Mouse (Mus musculus) embryonic facial prominence, embryonic 11.5 days (tissue): ENCODE measurements around the gene Entpd7. TPM values are rescaled to one million over a fixed set of nuclear protein-coding genes. Genes with fewer than 3 reads are reported as not detected.

Source experiments
- ATAC-seq: fragments of 200-750 bp; cut with Nextera tagmentation; replicated peaks from 2 replicates; pipeline ENCODE4 v1.8.0; 2017; ENCODE audit warnings: low read depth; ENCODE audit not compliant: insufficient number of reproducible peaks, low FRiP score, low TSS enrichment
- DNase-seq: peaks from one replicate; pipeline ENCODE4 v3.0.0-alpha.2; 2015; ENCODE audit warnings: low spot score
- H3K27ac ChIP-seq: fragments of 300-500 bp; sonication (generic); replicated peaks from 2 replicates; pipeline ENCODE4 v1.5.1; 2014; ENCODE audit warnings: mild to moderate bottlenecking, low read depth, low read length, control low read depth
- H3K27me3 ChIP-seq: fragments of 300-500 bp; sonication (generic); 2 replicates; pipeline ENCODE4 v1.6.1; 2014; ENCODE audit warnings: mild to moderate bottlenecking, low read length, moderate library complexity, mixed read lengths; ENCODE audit not compliant: control insufficient read depth, insufficient read depth
- H3K36me3 ChIP-seq: fragments of 300-500 bp; sonication (generic); replicated peaks from 2 replicates; pipeline ENCODE4 v1.6.1; 2014; ENCODE audit warnings: low read depth, mild to moderate bottlenecking, low read length, moderate library complexity, mixed read lengths; ENCODE audit not compliant: control insufficient read depth, insufficient read depth
- H3K4me1 ChIP-seq: fragments of 300-500 bp; sonication (generic); 2 replicates; pipeline ENCODE4 v1.6.1; 2014; ENCODE audit warnings: low read length, mixed read lengths; ENCODE audit not compliant: control insufficient read depth, insufficient read depth
- H3K4me2 ChIP-seq: fragments of 300-500 bp; sonication (generic); 2 replicates; pipeline ENCODE4 v1.6.1; 2014; ENCODE audit warnings: low read depth, mild to moderate bottlenecking, control low read depth, low read length, moderate library complexity
- H3K4me3 ChIP-seq: fragments of 300-500 bp; sonication (generic); 2 replicates; pipeline ENCODE4 v1.5.1; 2014; ENCODE audit warnings: low read depth, low read length, control low read depth
- H3K9ac ChIP-seq: fragments of 300-500 bp; sonication (generic); replicated peaks from 2 replicates; pipeline ENCODE4 v1.6.1; 2014; ENCODE audit warnings: mild to moderate bottlenecking, control low read depth, low read length
- H3K9me3 ChIP-seq: fragments of 300-500 bp; sonication (generic); replicated peaks from 2 replicates; pipeline ENCODE4 v1.6.1; 2016; ENCODE audit warnings: mild to moderate bottlenecking, low read length, inconsistent platforms, mixed read lengths; ENCODE audit not compliant: control insufficient read depth
- WGBS: fragments of 180-500 bp; shearing (Covaris S2); extraction: QIAGEN DNeasy Blood & Tissue Kit; methylation state at CpG from one replicate; pipeline ENCODE4 v1.1.7; 2014; 5-methylcytosine and 5-hydroxymethylcytosine counted together
- polyA plus RNA-seq: library from polyadenylated mRNA; unstranded; fragments of >200 nt; fragmentation: Nextera tagmentation; extraction: Ambion mirVana; gene quantifications from 2 replicates; pipeline ENCODE4 v1.2.1, GENCODE M21; 2014

The Entpd7 gene
- polyA plus RNA-seq, 1 experiment from 2014 or later: 9.6 TPM

DNA sequence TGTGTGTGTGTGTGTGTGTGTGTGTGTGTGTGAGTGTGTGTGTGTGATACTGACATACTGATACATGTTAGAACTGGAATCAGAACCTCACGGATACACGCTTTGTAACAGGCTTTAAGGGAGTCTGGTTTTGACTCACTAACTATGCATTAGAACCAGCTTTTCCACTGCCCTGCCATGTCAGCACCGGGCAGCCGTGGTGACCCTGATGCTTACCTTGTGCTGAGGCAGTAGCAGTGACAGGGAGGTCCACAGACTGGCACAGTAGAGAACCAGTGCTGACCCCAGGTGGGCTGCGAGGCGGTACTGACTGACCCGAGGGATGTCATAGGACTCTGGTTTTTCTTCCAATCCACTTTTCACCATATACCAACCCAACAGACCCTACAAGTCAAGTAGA lies 53.9 kb downstream of the Entpd7 start:
- Histone ChIP-seq H3K27ac (no peak overlapping the region), H3K27me3 (no peaks in the 10 kb centered on the region), H3K9me3 (no peaks in the 10 kb centered on the region), H3K36me3 (peaks cover 3% of the 10 kb centered on the region), H3K4me2 (no peak overlapping the region), H3K4me1 (no peaks in the 10 kb centered on the region), H3K9ac (no peak overlapping the region), H3K4me3 (no peak overlapping the region)
- WGBS: 91% methylated on average over 7 of the region's 7 CpGs
- DNase-seq: no peak
- no peak for ATAC-seq

DNA sequence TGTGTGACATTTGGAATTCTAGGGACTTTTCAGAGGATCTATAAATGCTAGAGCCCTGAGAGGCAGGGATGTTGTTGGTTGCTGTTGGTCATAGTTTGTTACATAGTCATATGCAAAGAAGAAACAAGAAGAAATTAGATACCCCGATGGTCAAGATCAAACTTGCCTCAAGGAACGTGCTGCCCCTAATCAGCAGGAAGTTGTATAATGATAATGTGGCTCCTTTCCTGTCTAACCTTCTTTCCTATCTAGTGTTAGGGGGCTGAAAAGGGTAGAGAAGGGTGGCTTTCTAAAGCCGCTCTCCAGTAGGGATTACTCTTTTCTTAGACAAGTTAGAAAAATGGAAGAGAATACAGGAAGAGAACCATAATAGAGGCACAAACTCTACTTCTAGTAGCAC lies 56.3 kb downstream of the Entpd7 start:
- Histone ChIP-seq H3K9me3 (no peaks in the 10 kb centered on the region), H3K36me3 (no peaks in the 10 kb centered on the region; the same call in 1 of the 2 replicates), H3K4me1 (no peaks in the 10 kb centered on the region), H3K4me2 (no peak overlapping the region), H3K4me3 (no peak overlapping the region), H3K27me3 (no peaks in the 10 kb centered on the region), H3K9ac (no peak overlapping the region), H3K27ac (no peak overlapping the region)
- no peak for ATAC-seq
- WGBS: 94% methylated on average over 3 of the region's 3 CpGs
- DNase-seq: no peak

DNA sequence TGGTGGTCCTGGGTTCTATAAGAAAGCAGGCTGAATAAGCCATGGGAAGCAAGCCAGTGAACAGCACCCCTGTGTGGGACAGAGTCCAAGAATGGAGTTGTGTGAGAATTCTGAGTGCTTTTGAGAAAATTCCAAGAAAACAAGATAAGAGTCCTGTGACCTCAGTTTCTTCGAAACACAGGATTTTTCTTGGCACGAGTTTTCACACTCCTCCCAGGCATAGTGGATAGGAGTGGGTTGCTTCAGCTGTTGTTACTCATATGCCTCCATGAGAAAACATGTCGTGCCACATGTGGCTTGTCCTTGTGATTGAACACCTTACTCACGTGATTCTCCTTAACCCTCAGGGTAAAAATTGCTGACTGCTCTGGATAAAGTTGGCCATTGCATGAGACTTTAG lies 58.4 kb downstream of the Entpd7 start:
- Histone ChIP-seq H3K9me3 (no peaks in the 10 kb centered on the region), H3K4me2 (no peak overlapping the region), H3K27ac (no peak overlapping the region), H3K4me3 (no peak overlapping the region), H3K4me1 (no peaks in the 10 kb centered on the region), H3K9ac (no peak overlapping the region), H3K36me3 (no peaks in the 10 kb centered on the region), H3K27me3 (no peaks in the 10 kb centered on the region)
- DNase-seq (no peak), ATAC-seq (no peak)
- WGBS: 90% methylated on average over 4 of the region's 4 CpGs

DNA sequence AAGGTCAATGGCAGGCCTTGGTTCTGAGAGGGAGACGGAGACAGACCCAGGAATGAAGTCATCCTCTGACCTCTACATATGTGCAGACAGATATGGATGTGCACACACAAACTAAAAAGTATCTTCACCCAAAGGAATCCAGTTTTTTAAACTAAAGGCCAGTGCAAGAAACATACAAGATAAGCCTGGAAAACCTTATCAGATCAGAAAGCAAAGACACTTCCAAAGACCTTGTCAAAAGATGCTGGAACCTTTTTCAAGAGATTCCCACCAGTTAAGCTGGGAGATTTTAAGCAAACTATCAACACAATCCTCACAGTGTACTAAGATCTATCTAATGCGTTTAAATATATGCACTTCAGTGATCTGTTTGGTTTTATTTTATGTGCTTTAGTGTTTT lies 60.5 kb downstream of the Entpd7 start:
- Histone ChIP-seq H3K4me3 (no peak overlapping the region), H3K4me1 (no peaks in the 10 kb centered on the region), H3K4me2 (no peak overlapping the region), H3K9ac (no peak overlapping the region), H3K9me3 (no peaks in the 10 kb centered on the region), H3K27me3 (no peaks in the 10 kb centered on the region), H3K36me3 (no peaks in the 10 kb centered on the region), H3K27ac (no peak overlapping the region)
- ATAC-seq: no peak
- no peak for DNase-seq
- WGBS: 97% methylated on average over 2 of the region's 2 CpGs

DNA sequence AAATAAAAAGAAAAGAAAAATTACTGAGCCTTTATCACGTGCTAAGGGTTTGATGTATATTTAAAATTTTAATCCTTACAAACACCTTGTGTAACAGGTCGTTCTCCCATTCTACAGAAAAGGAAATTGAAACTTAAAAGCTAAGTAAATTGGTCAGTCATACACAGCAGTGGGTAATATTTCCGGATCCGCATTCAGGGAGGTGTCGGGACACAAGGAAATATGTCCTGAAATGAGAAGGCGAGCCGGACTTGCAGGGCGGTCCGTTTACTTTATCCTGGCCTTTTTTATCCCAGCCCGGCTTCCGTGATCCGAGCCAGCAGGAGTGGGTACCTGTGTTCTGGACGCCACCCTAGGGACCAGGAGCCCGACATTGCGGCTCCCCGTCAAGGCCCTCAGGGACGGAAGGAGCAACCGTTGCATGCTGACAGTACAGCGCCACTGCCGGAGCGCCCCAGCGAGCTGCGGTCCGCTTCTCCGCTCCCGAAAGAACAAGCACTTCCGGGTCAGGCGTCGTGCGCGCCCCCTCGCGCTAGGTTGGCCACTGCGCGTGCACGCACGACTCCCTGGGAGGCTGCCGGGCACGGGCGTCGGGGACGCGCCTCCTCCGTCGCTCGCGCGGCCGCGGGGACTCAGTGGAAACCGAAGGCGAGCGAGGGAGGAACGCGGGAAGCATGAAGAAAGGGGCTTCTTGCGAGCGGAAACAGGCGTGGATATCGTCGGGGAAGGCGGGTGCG lies 63.2 kb downstream of the Entpd7 start, which contains the start of the genes Cutc and Cox15:
Cutc (plus strand) TSS at position 508 of the 737 bp plus-strand sequence.
Cox15 (minus strand) TSS at position 512 of the 737 bp plus-strand sequence.
- peak; percentile 89 for ATAC-seq
- H3K27me3 ChIP-seq: no peaks in the 10 kb centered on the region
- H3K9me3 ChIP-seq: no peaks in the 10 kb centered on the region
- peak within 1 kb of the TSS; percentile 85 for H3K27ac ChIP-seq
- H3K36me3 ChIP-seq: no peaks in the 10 kb centered on the region
- no peaks in the 10 kb centered on the region for H3K4me1 ChIP-seq
- H3K4me2 ChIP-seq: peak within 1 kb of the TSS; percentile 34
- peak; percentile 98 for DNase-seq
- peak within 1 kb of the TSS; percentile 82 for H3K9ac ChIP-seq
- WGBS: under 1% methylated on average over 62 of the region's 62 CpGs
- peak within 1 kb of the TSS; percentile 48 for H3K4me3 ChIP-seq

DNA sequence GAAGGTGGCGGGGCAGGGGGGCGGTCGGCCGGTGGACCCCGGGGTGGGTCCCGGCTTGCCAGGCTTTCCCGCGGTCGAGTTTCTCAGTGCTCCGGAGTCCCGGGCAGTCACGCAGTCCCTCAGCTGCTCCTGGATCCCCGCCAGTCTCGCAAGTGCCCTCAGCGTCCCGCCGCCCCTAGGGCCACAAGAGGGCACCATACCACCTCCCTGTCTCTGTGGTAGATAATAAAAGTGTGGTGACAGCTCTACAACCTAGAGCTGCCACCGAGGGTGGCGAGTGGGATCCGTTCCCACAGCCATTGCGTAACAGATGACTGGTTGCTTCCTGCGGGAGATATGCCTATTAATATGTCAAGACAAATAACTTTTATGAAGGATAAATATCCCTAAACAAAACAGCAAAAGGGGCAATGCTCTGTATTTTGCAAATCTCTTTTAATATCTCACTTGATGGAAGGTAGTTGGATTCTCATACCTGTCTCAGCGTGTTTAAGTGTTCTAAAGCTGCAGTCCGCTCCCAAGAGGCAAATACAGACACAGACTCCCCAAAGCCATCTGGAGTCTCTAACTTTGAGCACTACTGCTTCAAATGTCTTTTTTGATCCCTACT lies 63.9 kb downstream of the Entpd7 start:
- DNase-seq (peak; percentile 78), ATAC-seq (peak; percentile 89)
- peak overlapping the region; percentile 48 for H3K4me3 ChIP-seq
- WGBS: 2% methylated on average over 22 of the region's 24 CpGs
- peak overlapping the region; percentile 34 for H3K4me2 ChIP-seq
- no peaks in the 10 kb centered on the region for H3K36me3 ChIP-seq
- H3K27me3 ChIP-seq: no peaks in the 10 kb centered on the region
- H3K9ac ChIP-seq: peak overlapping the region; percentile 82
- no peaks in the 10 kb centered on the region for H3K9me3 ChIP-seq
- peak overlapping the region; percentile 85 for H3K27ac ChIP-seq
- H3K4me1 ChIP-seq: no peaks in the 10 kb centered on the region

DNA sequence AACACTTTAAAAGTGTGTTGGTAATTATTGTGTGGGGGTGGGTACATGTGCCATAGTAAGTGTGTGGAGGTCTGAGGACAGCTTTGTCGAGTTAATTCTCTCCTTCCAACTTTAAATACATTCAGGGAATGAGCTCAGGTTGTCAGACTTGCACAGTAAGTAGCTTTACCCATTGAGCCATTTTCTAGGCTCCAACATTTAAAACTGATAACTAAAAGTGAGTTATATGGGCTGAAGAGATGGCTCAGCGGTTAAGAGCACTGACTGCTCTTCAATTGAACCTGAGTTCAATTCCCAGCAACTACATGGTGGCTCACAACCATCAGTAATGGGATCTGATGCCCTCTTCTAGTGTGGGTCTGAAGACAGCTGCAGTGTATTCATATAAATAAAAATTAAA lies 64.8 kb downstream of the Entpd7 start:
- Histone ChIP-seq H3K4me1 (no peaks in the 10 kb centered on the region), H3K4me3 (no peak overlapping the region), H3K9me3 (no peaks in the 10 kb centered on the region), H3K36me3 (no peaks in the 10 kb centered on the region), H3K27ac (no peak overlapping the region), H3K9ac (no peak overlapping the region), H3K27me3 (no peaks in the 10 kb centered on the region), H3K4me2 (no peak overlapping the region)
- no peak for DNase-seq
- no peak for ATAC-seq
- 72% methylated on average over 2 of the region's 2 CpGs for WGBS

DNA sequence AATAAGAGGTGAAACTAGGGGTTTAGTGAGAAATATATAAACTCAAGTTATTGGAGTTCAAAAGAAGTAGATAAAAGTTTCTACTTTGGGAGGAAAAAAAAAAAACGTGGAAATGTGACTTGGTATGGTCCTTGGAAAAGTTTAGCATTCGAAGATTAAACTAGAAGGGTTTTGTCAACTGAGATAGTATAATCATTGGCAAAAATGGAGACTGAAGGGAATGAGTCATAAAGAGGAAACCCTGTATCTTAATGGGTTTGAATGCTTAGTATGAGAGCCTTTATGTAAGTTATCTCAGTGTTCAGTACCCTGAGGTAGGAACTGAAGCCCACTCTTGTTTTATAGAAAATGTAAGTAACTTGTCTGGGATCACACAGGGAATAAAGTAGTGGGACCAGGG lies 65.4 kb downstream of the Entpd7 start:
- WGBS: 75% methylated on average over 2 of the region's 2 CpGs
- ATAC-seq: no peak
- H3K9ac ChIP-seq: no peak overlapping the region
- no peaks in the 10 kb centered on the region for H3K27me3 ChIP-seq
- H3K4me3 ChIP-seq: no peak overlapping the region
- no peak overlapping the region for H3K4me2 ChIP-seq
- H3K36me3 ChIP-seq: no peaks in the 10 kb centered on the region
- no peaks in the 10 kb centered on the region for H3K9me3 ChIP-seq
- no peak for DNase-seq
- no peak overlapping the region for H3K27ac ChIP-seq
- no peaks in the 10 kb centered on the region for H3K4me1 ChIP-seq
